In the genomic region with DNA sequence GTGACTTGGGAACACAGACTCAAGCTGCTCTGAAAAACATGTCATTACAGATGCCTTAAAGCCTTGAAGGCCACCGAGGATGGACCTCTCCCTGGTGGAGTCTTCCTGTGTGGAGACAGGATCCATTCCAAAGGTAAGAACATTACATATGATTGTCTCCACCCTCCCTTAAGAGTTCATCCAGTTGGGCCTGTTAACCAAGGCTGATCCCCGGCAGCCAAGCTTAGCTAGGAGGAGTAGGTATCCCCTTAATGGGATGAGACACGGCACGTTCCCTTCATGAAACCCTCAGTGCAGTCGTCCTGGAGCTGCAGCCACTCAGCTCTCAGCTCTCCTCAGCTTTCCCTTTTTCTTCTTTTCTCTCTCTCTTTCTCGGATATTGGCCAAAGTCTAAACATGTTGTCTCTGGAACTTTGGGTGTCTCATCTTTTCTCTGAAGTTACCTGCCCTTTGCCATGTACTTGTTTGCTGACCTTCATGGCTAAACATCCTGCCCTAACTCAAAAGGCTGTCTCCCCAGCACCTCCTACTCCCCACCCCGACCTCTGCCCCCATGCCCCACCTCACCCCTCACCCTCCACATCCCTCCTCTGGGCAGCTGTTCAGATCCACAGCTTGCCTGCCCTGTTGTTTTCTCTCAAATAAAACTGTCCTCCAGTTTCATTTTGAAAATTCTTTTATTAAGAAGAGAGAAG, we compare ENCODE assay signal across 13 mouse cellular contexts. TPM values are rescaled to one million over a fixed set of nuclear protein-coding genes. Genes with fewer than 3 reads are reported as not detected.
"Had no signal": no experiment of that assay in that cellular context is flagged by ENCODE, and none has a peak within 500 bp of the region (broad histone marks: within the 10 kb centered on the region; RNA-seq: fewer than 3 reads in every experiment).

No protein-coding gene starts in this region.

- DNase-seq: kidney, adult 18-20 months; kidney, postnatal 14 days; left cerebral cortex, postnatal 4 days; lung, embryonic 14.5 days; lung, postnatal 10 days; right cerebral cortex, postnatal 4 days; spleen, adult 18-20 months; thymus, postnatal 4 days had no signal

- H3K4me2 ChIP-seq: intestine, embryonic 15.5 days; limb, embryonic 13.5 days; lung, embryonic 14.5 days; midbrain, embryonic 13.5 days; neural tube, embryonic 15.5 days had no signal

- H3K36me3 ChIP-seq: intestine, embryonic 15.5 days; limb, embryonic 13.5 days; midbrain, embryonic 13.5 days; neural tube, embryonic 15.5 days had no signal

- H3K27ac ChIP-seq: intestine, embryonic 15.5 days; limb, embryonic 13.5 days; midbrain, embryonic 13.5 days; neural tube, embryonic 15.5 days had no signal

- H3K4me3 ChIP-seq: intestine, embryonic 15.5 days; limb, embryonic 13.5 days; midbrain, embryonic 13.5 days; neural tube, embryonic 15.5 days had no signal

- H3K4me1 ChIP-seq: intestine, embryonic 15.5 days; limb, embryonic 13.5 days; midbrain, embryonic 13.5 days; neural tube, embryonic 15.5 days had no signal

- H3K27me3 ChIP-seq: intestine, embryonic 15.5 days; limb, embryonic 13.5 days; midbrain, embryonic 13.5 days; neural tube, embryonic 15.5 days had no signal

- ATAC-seq: midbrain, embryonic 13.5 days had no signal

- H3K9me3 ChIP-seq: intestine, embryonic 15.5 days; limb, embryonic 13.5 days; midbrain, embryonic 13.5 days; neural tube, embryonic 15.5 days had no signal

- H3K9ac ChIP-seq: intestine, embryonic 15.5 days; limb, embryonic 13.5 days; lung, embryonic 14.5 days; midbrain, embryonic 13.5 days; neural tube, embryonic 15.5 days had no signal

RNA-seq across cellular contexts. Expression of gene Fsip1, which starts 49.2 kb away (rescaled TPM):
- polyA plus RNA-seq: large intestine, adult 2 months had no signal
